Mouse (Mus musculus) erythroblast, embryonic 14.5 days (primary cell): ENCODE results near the gene Sbno2. TPM values are rescaled to one million over a fixed set of nuclear protein-coding genes. Genes with fewer than 3 reads are reported as not detected.
A peak's percentile ranks its signal among the peaks of the same experiment; 100 is the strongest.

ENCODE experiments used
- H3K27me3 ChIP-seq: 2 replicates; pipeline ENCODE4 v1.6.1; 2012; ENCODE audit warnings: inconsistent platforms; ENCODE audit not compliant: control insufficient read depth
- H3K36me3 ChIP-seq: 2 replicates; pipeline ENCODE4 v1.6.1; 2012; ENCODE audit warnings: mild to moderate bottlenecking, inconsistent platforms; ENCODE audit not compliant: control insufficient read depth
- H3K4me1 ChIP-seq: 2 replicates; pipeline ENCODE4 v1.6.1; 2012; ENCODE audit warnings: inconsistent platforms; ENCODE audit not compliant: control insufficient read depth
- H3K4me3 ChIP-seq: replicated peaks from 2 replicates; pipeline ENCODE3; 2012; ENCODE audit warnings: moderate library complexity, mild to moderate bottlenecking, inconsistent platforms
- H3K9me3 ChIP-seq: 2 replicates; pipeline ENCODE4 v1.6.1; 2012; ENCODE audit warnings: low read length, inconsistent platforms, mixed read lengths; ENCODE audit not compliant: control insufficient read depth
- GATA1 ChIP-seq: IDR thresholded peaks from 2 replicates; pipeline ENCODE4 v1.6.1; 2012; ENCODE audit warnings: low read length, inconsistent platforms, mixed read lengths
- TAL1 ChIP-seq: IDR thresholded peaks from 3 replicates; pipeline ENCODE4 v1.6.1; 2012; ENCODE audit warnings: low read length, inconsistent platforms, mixed read lengths
- polyA plus RNA-seq: library from polyadenylated mRNA; stranded (reverse); fragments of >175 nt; gene quantifications from 2 replicates; pipeline ENCODE4 v1.2.3, GENCODE M21; 2012

Gene Sbno2
- polyA plus RNA-seq, 1 experiment: 3.4 TPM

DNA sequence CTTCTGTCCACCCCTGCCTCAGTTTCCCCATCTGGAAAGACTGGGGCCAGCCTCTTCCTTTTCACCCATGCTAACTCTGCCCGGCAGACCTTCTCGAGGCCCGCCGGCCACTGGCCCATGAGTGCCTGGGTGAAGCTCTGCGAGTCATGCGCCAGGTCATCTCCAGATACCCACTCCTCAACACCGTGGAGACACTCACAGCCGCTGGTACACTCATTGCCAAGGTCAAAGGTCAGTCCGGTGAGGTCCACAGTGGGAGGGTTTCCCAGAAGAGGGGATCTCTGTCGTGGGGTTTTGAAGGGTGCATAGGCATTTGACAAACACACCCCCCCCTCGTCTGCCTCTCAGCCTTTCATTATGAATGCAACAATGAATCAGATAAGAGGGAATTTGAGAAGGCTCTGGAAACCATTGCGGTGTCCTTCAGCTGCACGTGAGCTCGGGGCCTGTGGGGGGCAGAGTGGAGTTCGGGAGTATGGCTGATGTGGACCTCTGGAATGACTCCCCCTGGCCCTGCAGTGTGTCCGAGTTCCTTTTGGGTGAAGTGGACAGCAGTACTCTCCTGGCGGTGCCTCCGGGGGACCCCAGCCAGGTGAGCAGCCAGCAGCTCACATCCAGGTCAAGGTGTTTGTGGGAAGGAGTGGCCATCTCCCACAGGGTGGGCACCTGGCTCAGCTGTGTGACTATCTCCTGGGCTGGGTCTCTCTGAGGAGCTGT, 84.6 kb downstream of the Sbno2 start:
- H3K4me1 ChIP-seq: peaks cover 70% of the 10 kb centered on the region
- peaks cover 51% of the 10 kb centered on the region for H3K36me3 ChIP-seq
- peaks cover 3% of the 10 kb centered on the region; the same call in 1 of the 2 replicates for H3K27me3 ChIP-seq
- H3K9me3 ChIP-seq: no peaks in the 10 kb centered on the region
- TF ChIP-seq TAL1 (no peak), GATA1 (no peak)
- H3K4me3 ChIP-seq: no peak overlapping the region

DNA sequence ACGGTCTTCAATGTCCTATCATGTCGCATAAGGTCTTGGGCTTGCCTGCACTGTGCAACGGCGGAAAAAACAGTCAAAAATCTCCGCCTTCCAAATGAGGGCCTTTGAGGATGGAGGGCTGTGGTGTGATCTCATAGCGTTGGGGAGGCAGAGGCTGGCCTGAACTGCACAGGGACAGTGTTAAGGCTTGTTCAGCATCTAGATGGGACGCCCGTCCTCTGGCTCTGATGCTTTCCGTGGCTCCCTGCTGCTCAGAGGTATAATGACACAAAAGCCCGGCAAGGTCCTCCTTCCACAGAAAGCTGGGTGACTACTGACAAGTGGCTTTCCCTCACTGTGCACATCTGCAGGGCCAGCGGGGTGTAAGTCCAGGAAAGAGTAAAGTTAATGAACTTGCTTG, 85.2 kb downstream of the Sbno2 start:
- H3K27me3 ChIP-seq: peaks cover 3% of the 10 kb centered on the region; the same call in 1 of the 2 replicates
- TF ChIP-seq GATA1 (no peak), TAL1 (no peak)
- peaks cover 70% of the 10 kb centered on the region for H3K4me1 ChIP-seq
- H3K9me3 ChIP-seq: no peaks in the 10 kb centered on the region
- no peak overlapping the region for H3K4me3 ChIP-seq
- peaks cover 56% of the 10 kb centered on the region for H3K36me3 ChIP-seq

DNA sequence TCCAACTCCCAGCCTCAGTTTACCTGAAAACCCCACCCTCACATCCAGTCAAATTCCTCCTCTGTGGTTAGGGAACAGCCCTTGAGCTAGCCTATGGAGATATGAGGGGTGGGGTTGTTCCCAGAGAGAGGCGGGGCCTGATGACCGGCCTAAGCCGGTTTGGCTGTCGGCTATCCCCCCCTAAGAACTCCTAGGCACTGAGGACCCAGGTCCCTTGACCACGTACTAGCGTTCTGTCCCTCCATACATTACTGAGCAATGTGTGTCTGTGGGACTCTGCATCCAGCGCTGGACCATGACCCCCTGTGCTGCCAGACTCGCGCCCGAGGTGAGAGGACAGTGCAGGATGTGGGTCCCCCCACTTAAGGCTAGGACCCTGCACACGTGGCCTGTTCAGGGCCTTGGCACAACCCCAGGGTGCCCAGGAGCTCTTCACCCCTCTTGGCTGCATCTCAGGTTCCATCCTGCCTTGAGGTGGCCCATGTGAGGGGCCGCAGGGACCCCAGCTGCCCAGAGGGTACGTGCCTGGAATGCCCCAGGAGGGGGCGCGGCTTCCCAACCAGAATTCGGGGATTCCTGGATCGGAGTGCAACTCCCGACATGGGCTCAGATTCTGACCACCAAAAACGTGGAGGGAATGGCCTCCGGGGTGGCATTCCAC, 85.8 kb downstream of the Sbno2 start:
- H3K4me3 ChIP-seq: peak overlapping the region; percentile 38
- TF ChIP-seq TAL1: no peak
- TF ChIP-seq GATA1: no peak
- H3K27me3 ChIP-seq: peaks cover 7% of the 10 kb centered on the region; the same call in 1 of the 2 replicates
- H3K4me1 ChIP-seq: peaks cover 70% of the 10 kb centered on the region
- H3K36me3 ChIP-seq: peaks cover 59% of the 10 kb centered on the region
- no peaks in the 10 kb centered on the region for H3K9me3 ChIP-seq

DNA sequence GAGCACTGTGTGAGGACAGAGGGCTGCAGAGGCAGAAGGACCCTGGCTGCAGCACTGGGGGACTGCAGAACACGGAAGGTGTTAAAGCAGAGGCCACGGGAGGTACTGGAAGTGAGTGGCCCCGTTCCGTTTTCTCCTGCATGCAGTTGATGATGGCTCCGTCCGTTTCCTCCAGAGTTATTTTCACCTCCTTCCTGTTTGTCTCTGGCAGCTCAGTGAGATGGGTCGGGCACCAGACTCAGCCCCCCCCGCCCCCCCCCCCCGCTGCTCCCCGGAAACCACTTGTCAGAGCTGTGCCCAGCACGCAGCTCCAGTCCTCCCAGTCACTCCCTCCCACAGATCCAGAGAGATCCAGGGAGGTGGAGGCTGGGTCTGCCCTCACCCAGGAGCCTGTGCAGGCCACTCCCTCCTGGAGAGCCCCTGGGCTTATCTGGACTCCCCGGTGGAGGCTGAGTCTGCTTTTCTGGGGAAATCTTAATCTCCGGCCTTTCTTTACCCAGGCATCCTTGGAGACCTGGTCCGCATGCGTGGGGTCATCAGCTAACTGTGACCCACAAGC, 86.6 kb downstream of the Sbno2 start:
- H3K4me3 ChIP-seq: peak overlapping the region; percentile 47

DNA sequence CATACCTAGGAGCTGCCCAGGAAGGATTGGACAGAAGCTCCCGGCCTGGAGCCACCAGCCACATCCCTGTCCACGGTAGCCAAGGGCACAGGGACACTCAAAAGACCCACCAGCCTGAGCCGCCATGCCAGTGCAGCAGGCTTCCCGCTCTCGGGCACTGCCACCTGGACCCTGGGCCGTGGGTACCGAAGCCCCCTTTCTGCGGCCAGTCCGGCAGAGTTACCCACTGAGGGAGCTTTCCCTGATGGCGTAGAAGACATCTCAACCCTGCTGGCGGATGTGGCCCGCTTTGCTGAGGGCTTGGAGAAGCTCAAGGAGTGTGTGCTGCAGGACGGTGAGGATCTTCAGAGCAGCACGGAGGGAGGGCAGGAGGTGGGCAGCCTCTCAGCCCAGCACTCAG, 87.6 kb downstream of the Sbno2 start:
- TF ChIP-seq TAL1: no peak
- TF ChIP-seq GATA1: no peak
- no peaks in the 10 kb centered on the region for H3K9me3 ChIP-seq
- peaks cover 70% of the 10 kb centered on the region for H3K36me3 ChIP-seq
- H3K4me1 ChIP-seq: peaks cover 78% of the 10 kb centered on the region
- H3K27me3 ChIP-seq: peaks cover 20% of the 10 kb centered on the region
- H3K4me3 ChIP-seq: peak overlapping the region; percentile 65

More for the DNA sequence above, 86.6 kb downstream of the Sbno2 start:
- no peak for TF ChIP-seq TAL1
- no peak for TF ChIP-seq GATA1
- H3K27me3 ChIP-seq: peaks cover 15% of the 10 kb centered on the region
- H3K9me3 ChIP-seq: no peaks in the 10 kb centered on the region
- peaks cover 74% of the 10 kb centered on the region for H3K4me1 ChIP-seq
- peaks cover 62% of the 10 kb centered on the region for H3K36me3 ChIP-seq

DNA sequence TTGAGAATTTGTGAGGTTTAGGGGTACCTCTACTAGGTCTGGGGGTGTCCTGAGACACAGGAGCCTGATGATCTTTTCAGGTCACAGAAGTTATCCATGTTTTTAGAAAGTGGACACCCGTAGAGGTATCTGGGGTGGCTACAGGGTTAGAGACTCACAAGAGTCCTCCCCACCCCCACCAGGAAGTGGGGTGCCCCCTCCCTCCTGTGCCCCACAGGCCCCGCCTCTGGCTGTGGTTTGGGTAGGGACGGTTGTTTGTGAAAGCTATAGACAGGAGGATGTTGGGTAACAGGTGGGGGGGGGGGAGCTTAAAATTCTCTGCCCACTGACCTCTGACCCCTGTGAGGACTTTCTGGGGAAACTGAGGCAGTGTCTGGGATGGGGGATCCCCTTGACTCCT, 88.0 kb downstream of the Sbno2 start:
- H3K4me1 ChIP-seq: peaks cover 78% of the 10 kb centered on the region

GRCm38 (mm10) chr10:80016931-80017330, 88.4 kb downstream of the Sbno2 start:
- Histone ChIP-seq H3K4me3 (peak overlapping the region; percentile 65), H3K27me3 (peaks cover 20% of the 10 kb centered on the region), H3K9me3 (peaks cover under 1% of the 10 kb centered on the region; the same call in 1 of the 2 replicates), H3K4me1 (peaks cover 76% of the 10 kb centered on the region), H3K36me3 (peaks cover 70% of the 10 kb centered on the region)
- TF ChIP-seq TAL1 (no peak), GATA1 (no peak)

More for the DNA sequence above, 88.0 kb downstream of the Sbno2 start:
- Histone ChIP-seq H3K27me3 (peaks cover 20% of the 10 kb centered on the region), H3K4me3 (peak overlapping the region; percentile 65), H3K36me3 (peaks cover 70% of the 10 kb centered on the region), H3K9me3 (no peaks in the 10 kb centered on the region)
- TF ChIP-seq TAL1 (no peak), GATA1 (no peak)

DNA sequence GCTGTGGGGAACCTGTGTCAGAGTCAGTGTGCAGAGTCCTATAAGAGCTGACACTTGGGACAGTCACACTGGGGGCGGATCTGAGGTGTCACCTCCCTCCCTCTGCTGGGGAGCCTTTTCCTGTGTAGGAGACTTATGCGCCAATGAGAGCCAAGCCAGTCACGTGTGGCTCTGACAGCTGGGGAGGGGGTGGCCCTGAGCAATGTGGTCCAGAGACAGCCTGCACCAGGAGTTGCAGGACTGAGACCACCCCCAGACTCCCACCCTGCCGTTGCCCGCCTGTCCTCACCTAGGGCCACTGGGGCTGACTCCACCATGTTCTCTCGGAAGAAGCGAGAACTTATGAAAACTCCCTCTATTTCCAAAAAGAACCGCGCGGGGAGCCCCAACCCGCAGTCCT, 88.9 kb downstream of the Sbno2 start, which contains the start of gene Arhgap45:
Arhgap45 (plus strand) TSS at position 143 of the 400 bp plus-strand sequence.
- peaks cover 71% of the 10 kb centered on the region for H3K36me3 ChIP-seq
- H3K4me3 ChIP-seq: peak within 1 kb of the TSS; percentile 65
- peaks cover 20% of the 10 kb centered on the region for H3K27me3 ChIP-seq
- TF ChIP-seq GATA1 (no peak), TAL1 (no peak)
- H3K9me3 ChIP-seq: peaks cover 4% of the 10 kb centered on the region
- peaks cover 74% of the 10 kb centered on the region for H3K4me1 ChIP-seq

- TF ChIP-seq GATA1: no peak
- TF ChIP-seq TAL1: no peak
- peaks cover 72% of the 10 kb centered on the region for H3K36me3 ChIP-seq
- H3K4me3 ChIP-seq: no peak overlapping the region
- peaks cover 25% of the 10 kb centered on the region for H3K27me3 ChIP-seq
- peaks cover 14% of the 10 kb centered on the region for H3K9me3 ChIP-seq
- peaks cover 68% of the 10 kb centered on the region for H3K4me1 ChIP-seq
Measured at GRCm38 (mm10) chr10:80015583-80015982, 89.8 kb downstream of the Sbno2 start.
